Mouse (Mus musculus): ENCODE measurements around the gene Snrpb2.

Snrpb2 gene

DNA sequence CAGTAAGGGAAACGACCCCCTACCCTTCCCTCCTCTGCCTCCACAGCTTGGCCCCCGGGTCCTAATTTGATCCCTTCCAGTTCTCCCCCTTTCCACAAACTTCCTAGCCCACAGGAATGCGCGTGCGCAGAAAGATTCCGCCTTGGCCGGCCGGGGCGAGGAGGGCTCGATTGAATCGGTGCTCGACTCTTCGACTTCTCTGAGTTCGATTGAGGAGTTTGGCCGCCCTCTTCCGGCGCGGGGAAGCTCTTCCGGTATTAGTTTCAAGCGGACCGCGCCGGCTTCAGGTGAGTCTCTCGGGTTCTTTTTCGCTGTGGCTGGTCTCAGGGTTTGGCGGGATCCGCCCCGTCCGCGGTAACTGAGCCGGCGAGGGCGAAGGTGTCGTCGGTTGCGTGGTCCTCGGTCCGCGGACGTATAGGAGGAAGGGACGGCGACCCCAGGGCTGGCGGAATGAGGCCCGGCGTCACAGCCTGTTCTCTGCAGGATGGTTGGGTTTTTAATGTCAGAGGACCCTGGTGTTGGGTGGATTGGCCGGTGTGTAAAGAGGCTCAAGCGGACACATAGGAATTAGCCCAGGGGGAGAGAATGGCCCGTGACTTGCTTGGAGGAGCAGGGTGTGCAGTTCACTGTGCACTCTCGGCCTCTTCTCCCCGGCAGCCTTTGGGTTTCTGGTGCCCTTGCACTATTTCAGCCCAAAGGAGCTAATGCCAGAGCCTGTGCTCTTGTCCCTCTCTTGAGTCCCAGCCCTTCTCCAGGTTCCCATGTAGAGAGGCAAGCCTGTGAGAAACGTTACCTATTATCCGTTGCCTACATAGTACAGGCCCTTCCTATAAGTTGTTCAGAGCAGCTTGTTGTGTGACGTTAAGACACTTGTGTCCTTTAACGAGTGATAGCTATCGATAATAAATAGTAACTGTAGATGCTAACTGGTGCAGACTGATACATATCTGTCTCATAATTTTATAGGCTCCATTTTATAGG, at the start of gene Snrpb2:
Snrpb2 (plus strand) TSS at position 228 of the 981 bp plus-strand sequence.
- peak; percentile 97 for DNase-seq (ENCODE audit: low read depth, low spot score)

DNA sequence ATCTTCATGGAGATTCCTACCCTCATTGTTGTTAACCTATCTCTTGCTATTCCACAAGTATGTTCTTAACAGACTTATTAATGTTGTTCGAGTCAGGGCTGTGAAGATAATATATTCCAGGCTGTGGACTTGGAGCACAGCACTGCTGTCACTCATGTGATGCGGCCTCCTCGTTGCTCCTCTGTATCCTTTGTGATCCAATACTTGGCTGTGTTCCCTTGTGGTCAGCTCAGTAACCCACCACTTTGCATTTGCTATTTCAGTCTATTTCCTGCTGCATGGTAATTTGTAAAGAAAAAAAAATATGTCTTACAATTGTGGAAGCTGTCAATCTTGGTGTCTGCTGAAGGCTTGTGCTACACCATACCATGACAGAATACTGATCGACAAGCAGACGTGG, 49.8 kb upstream of the Snrpb2 start:
- no peak for DNase-seq (ENCODE audit: low read depth, low spot score)

GRCm38 (mm10) chr2:143018084-143018483, 44.8 kb upstream of the Snrpb2 start:
- no peak for DNase-seq (ENCODE audit: low read depth, low spot score)

DNA sequence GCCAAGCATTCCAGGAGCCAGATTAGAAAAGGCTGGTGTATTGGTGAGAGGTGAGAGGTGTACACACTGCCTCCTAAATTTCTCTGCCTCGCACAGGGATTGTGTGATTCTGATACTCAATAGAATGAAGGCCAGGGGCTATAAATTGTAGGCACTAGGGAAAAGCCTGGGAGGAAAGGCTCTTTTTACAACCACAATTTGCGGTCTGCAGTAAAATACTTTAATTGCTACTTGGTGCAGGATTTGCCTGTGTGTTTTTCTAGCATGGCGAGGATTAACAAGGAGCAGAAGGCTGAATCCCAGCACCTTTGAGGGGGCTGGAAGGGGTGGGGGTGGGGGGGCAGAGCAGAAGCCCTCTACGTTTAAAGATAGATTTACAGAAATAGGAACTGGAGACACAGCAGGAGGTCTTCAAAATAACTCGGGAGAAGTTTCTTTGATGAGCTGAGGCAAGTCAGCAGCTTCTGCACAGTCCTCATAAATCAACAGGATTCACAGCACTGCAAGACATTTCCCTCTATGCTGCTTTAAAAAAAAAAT, 44.2 kb upstream of the Snrpb2 start:
- DNase-seq (ENCODE audit: low read depth, low spot score), result peak; percentile 68

GRCm38 (mm10) chr2:143019727-143020126, 43.1 kb upstream of the Snrpb2 start:
- no peak for DNase-seq (ENCODE audit: low read depth, low spot score)

- DNase-seq (ENCODE audit: low read depth, low spot score), result no peak
These were observed 39.5 kb upstream of the Snrpb2 start for GRCm38 (mm10) chr2:143023331-143023730.

- no peak for DNase-seq (ENCODE audit: low read depth, low spot score)
These were observed 38.6 kb upstream of the Snrpb2 start for GRCm38 (mm10) chr2:143024226-143024625.

DNA sequence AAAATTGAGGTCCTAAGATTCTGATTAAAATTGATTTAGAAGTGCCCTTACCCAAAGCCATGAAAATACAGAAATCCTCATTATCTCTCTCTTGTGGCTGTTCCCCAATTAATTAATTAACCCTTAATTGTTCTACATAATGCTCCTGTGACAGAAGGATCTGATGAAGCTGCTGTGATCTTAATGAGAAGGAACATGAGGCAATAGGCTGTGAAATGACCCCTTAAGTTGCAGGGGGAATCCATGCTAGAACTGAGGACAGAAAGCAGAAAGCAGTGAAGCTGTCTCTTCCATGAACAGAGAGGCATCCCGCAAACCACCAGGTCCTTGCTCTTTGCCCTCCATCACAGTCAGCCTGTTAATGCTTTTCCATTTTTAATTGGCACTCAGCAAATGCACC, 31.6 kb upstream of the Snrpb2 start:
- no peak for DNase-seq (ENCODE audit: low read depth, low spot score)

GRCm38 (mm10) chr2:143032378-143033255, 30.2 kb upstream of the Snrpb2 start:
- peak; percentile 44 for DNase-seq (ENCODE audit: low read depth, low spot score)

- DNase-seq (ENCODE audit: low read depth, low spot score), result peak; percentile 54
These were observed 28.3 kb upstream of the Snrpb2 start for GRCm38 (mm10) chr2:143034350-143035085.

- DNase-seq (ENCODE audit: low read depth, low spot score), result peak; percentile 86
These were observed 27.7 kb upstream of the Snrpb2 start for GRCm38 (mm10) chr2:143035086-143035593.

DNA sequence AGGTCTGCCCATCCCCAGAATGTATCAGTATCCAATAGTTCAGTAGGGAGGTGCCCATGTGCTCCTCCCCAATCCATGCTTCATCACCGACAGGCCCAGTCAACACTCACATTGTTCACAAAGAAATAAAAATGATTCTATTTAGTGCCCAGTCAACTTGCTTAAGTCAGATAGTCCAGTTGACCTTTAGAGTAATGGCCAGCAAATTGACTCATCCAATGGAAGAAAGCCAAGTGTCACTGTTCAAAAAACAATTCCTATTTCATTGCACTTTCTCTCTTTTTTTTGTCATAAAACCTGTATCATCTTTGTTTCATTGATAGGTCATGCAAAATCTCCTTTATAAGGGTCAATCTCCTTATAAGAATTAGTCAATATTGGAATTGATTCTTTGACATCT, 21.2 kb upstream of the Snrpb2 start:
- no peak for DNase-seq (ENCODE audit: low read depth, low spot score)

DNA sequence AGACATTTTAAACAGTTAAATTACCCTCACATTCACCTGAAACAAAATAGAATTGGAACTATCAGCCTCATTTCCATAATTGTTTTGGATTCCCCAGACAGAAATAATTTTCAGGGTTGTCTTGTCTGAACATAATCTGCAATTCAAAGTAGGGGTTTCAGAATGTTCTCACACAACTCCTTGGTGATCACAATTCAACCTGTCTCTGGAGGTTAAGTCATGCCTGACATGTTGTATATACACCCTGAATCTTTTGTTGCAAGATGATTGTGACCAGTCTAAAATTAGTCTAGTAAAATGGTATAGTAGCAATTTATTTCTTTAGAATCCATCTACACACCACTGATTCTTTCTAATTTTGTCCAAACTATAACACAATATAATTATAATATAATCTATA, 7.6 kb upstream of the Snrpb2 start:
- no peak for DNase-seq (ENCODE audit: low read depth, low spot score)

- DNase-seq (ENCODE audit: low read depth, low spot score), result peak; percentile 83
These were observed 6.1 kb upstream of the Snrpb2 start for GRCm38 (mm10) chr2:143056736-143057135.

DNA sequence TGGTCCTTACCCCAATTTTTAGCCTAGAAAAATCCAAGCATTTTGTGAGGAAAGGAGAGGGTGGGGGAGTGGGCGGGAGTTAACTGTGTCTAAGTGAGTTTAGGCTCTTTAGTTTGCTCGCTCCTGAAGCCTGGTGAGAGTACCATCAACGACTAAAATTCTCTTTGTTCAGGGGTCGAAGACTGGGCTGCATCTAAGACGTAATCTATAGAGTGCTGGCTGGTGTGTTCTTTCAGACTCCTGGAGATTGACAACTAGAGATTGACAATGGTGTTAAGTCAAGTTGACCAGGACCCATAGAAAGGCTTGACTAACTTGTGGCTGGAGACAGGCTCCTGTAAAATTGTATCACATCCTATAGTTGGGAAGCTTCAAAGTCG, 417 bp upstream of the Snrpb2 start:
- DNase-seq (ENCODE audit: low read depth, low spot score), result peak; percentile 21

- no peak for DNase-seq (ENCODE audit: low read depth, low spot score)
These were observed 3.1 kb downstream of the Snrpb2 start for GRCm38 (mm10) chr2:143065914-143066313.

- no peak for DNase-seq (ENCODE audit: low read depth, low spot score)
These were observed 15.5 kb downstream of the Snrpb2 start, which contains the start of gene Otor for GRCm38 (mm10) chr2:143078198-143078851. Otor (plus strand) TSS chr2:143078473.

- DNase-seq (ENCODE audit: low read depth, low spot score), result peak; percentile 33
These were observed 18.9 kb downstream of the Snrpb2 start for GRCm38 (mm10) chr2:143081693-143082092.

DNA sequence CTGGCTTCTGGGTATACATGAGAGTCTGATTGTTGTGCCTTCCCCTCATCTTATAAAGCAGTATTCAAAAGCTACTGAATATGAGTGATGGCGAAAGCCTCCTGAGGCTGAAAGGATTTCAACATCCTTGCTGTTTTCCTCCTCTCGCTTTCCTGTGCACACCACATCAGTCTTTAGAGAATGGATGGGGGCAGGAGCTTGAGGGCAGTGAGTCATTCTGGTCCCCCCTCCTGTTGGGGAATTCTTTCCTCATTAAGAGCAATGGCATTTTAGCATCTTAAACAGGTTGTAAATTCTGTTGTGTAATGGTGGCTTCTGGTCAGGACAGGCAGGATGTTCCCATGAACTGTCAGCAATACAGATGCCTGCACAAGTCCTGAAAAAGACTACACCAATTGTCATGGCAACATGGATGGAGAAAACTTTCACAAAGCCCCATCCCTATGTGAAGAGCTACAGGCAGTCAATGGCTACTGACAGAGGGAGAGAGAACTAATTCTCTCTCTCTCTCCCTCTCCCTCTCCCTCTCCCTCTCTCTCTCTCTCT, 22.1 kb downstream of the Snrpb2 start:
- no peak for DNase-seq (ENCODE audit: low read depth, low spot score)

- no peak for DNase-seq (ENCODE audit: low read depth, low spot score)
These were observed 27.0 kb downstream of the Snrpb2 start for GRCm38 (mm10) chr2:143089866-143090265.
